Mouse (Mus musculus) MEL (cell line): Measurements from ENCODE around the gene Tecpr1. TPM values are rescaled to one million over a fixed set of nuclear protein-coding genes. Genes with fewer than 3 reads are reported as not detected.

ENCODE experiments used
- DNase-seq: peaks from one replicate; pipeline ENCODE4 v3.0.0; 2011; ENCODE audit warnings: low read depth, low spot score
- H3K27ac ChIP-seq: 2 replicates; pipeline ENCODE4 v1.5.1; 2012; ENCODE audit warnings: low read depth, mild to moderate bottlenecking, control low read depth, low read length, moderate library complexity; ENCODE audit not compliant: control insufficient read depth
- H3K27me3 ChIP-seq, 2 experiments: fragments of 150-350 bp in 1 of 2; sonication (generic) in 1 of 2; 2 replicates each; pipeline ENCODE4 v1.6.1; 2012; ENCODE audit warnings: low read length in 2 of 2, mild to moderate bottlenecking in 2 of 2, improper control_type of control experiment in 1 of 2, moderate library complexity in 1 of 2; ENCODE audit not compliant: insufficient read depth in 2 of 2, control insufficient read depth in 1 of 2
- H3K36me3 ChIP-seq, 2 experiments: 2 replicates each; pipeline ENCODE4 v1.6.1; 2012 to 2014; ENCODE audit warnings: low read length in 2 of 2, improper control_type of control experiment in 1 of 2, inconsistent platforms in 1 of 2, mild to moderate bottlenecking in 1 of 2; ENCODE audit not compliant: insufficient read depth in 2 of 2, control insufficient read depth in 1 of 2
- H3K4me1 ChIP-seq, 2 experiments: fragments of 150-350 bp in 1 of 2; sonication (generic) in 1 of 2; 2 replicates each; pipeline ENCODE4 v1.6.1; 2012; ENCODE audit warnings: low read length in 2 of 2, improper control_type of control experiment in 1 of 2, mild to moderate bottlenecking in 1 of 2; ENCODE audit not compliant: insufficient read depth in 2 of 2, control insufficient read depth in 1 of 2
- H3K4me3 ChIP-seq, 2 experiments: fragments of 150-350 bp in 1 of 2; sonication (generic) in 1 of 2; 2 replicates each; pipeline ENCODE4 v1.5.1; 2012; ENCODE audit warnings: low read depth in 2 of 2, low read length in 2 of 2, mild to moderate bottlenecking in 2 of 2, moderate library complexity in 2 of 2, control low read depth in 1 of 2, improper control_type of control experiment in 1 of 2; ENCODE audit not compliant: control insufficient read depth in 1 of 2, insufficient read depth in 1 of 2
- H3K79me2 ChIP-seq: 2 replicates; pipeline ENCODE4 v1.6.1; 2012; ENCODE audit warnings: mild to moderate bottlenecking, low read length, moderate library complexity; ENCODE audit not compliant: control insufficient read depth, poor library complexity, insufficient read depth
- H3K9ac ChIP-seq: 2 replicates; pipeline ENCODE4 v1.6.1; 2012; ENCODE audit warnings: low read depth, mild to moderate bottlenecking, control low read depth, low read length, moderate library complexity; ENCODE audit not compliant: control insufficient read depth, poor library complexity, severe bottlenecking
- H3K9me3 ChIP-seq: fragments of 150-350 bp; sonication (generic); replicated peaks from 2 replicates; pipeline ENCODE4 v1.6.1; 2012; ENCODE audit warnings: mild to moderate bottlenecking, low read length, improper control_type of control experiment, moderate library complexity; ENCODE audit not compliant: insufficient read depth
- ELF1 ChIP-seq: IDR thresholded peaks from 2 replicates; pipeline ENCODE4 v1.6.1; 2014; ENCODE audit warnings: low read depth, mild to moderate bottlenecking, inconsistent platforms, low read length, improper control_type of control experiment, moderate library complexity
- GABPA ChIP-seq: IDR thresholded peaks from 2 replicates; pipeline ENCODE4 v1.6.1; 2012; ENCODE audit warnings: low read depth, mild to moderate bottlenecking, inconsistent platforms, low read length, improper control_type of control experiment, moderate library complexity
- HCFC1 ChIP-seq: IDR thresholded peaks from 2 replicates; pipeline ENCODE4 v1.6.1; 2012; ENCODE audit warnings: low read depth, mild to moderate bottlenecking, inconsistent platforms, low read length, improper control_type of control experiment, moderate library complexity
- JUND ChIP-seq: IDR thresholded peaks from 2 replicates; pipeline ENCODE4 v1.6.1; 2011; ENCODE audit warnings: low read depth, mild to moderate bottlenecking, improper control_type of control experiment, low read length
- MAFK ChIP-seq: IDR thresholded peaks from 2 replicates; pipeline ENCODE4 v1.6.1; 2011; ENCODE audit warnings: low read depth, mild to moderate bottlenecking, low read length, improper control_type of control experiment, borderline replicate concordance
- MYB ChIP-seq: IDR thresholded peaks from 2 replicates; pipeline ENCODE4 v1.6.1; 2011; ENCODE audit warnings: mild to moderate bottlenecking, low read depth, low read length, improper control_type of control experiment
- MYC ChIP-seq: IDR thresholded peaks from 2 replicates; pipeline ENCODE4 v1.6.1; 2011; ENCODE audit warnings: low read depth, mild to moderate bottlenecking, low read length, improper control_type of control experiment, moderate library complexity
- NELFE ChIP-seq: IDR thresholded peaks from 2 replicates; pipeline ENCODE4 v1.6.1; 2011; ENCODE audit warnings: low read depth, low read length, improper control_type of control experiment
- NRF1 ChIP-seq: IDR thresholded peaks from 2 replicates; pipeline ENCODE4 v1.6.1; 2014; ENCODE audit warnings: low read depth, mild to moderate bottlenecking, inconsistent platforms, low read length, improper control_type of control experiment, moderate library complexity; ENCODE audit not compliant: poor library complexity, insufficient read depth, severe bottlenecking
- POLR2A ChIP-seq, 2 experiments: IDR thresholded peaks; 2 replicates each; pipeline ENCODE4 v1.6.1; 2011 to 2012; ENCODE audit warnings: low read length in 2 of 2, mild to moderate bottlenecking in 2 of 2, control low read depth in 1 of 2, improper control_type of control experiment in 1 of 2, low read depth in 1 of 2, moderate library complexity in 1 of 2; ENCODE audit not compliant: control insufficient read depth in 1 of 2, insufficient read depth in 1 of 2, poor library complexity in 1 of 2
- POLR2AphosphoS2 ChIP-seq: IDR thresholded peaks from 2 replicates; pipeline ENCODE4 v1.6.1; 2011; ENCODE audit warnings: low read length, improper control_type of control experiment
- TCF12 ChIP-seq: IDR thresholded peaks from 2 replicates; pipeline ENCODE4 v1.6.1; 2014; ENCODE audit warnings: low read depth, mild to moderate bottlenecking, inconsistent platforms, low read length, improper control_type of control experiment, moderate library complexity
- USF1 ChIP-seq: IDR thresholded peaks from 2 replicates; pipeline ENCODE4 v1.6.1; 2014; ENCODE audit warnings: low read depth, mild to moderate bottlenecking, inconsistent platforms, low read length, improper control_type of control experiment, moderate library complexity
- USF2 ChIP-seq, 2 experiments: IDR thresholded peaks; 2 replicates each; pipeline ENCODE4 v1.6.1; 2011 to 2012; ENCODE audit warnings: improper control_type of control experiment in 2 of 2, low read length in 2 of 2, borderline replicate concordance in 1 of 2, inconsistent platforms in 1 of 2, low read depth in 1 of 2, mild to moderate bottlenecking in 1 of 2; ENCODE audit not compliant: insufficient read depth in 1 of 2
- ZC3H11A ChIP-seq: IDR thresholded peaks from 2 replicates; pipeline ENCODE4 v1.6.1; 2012; ENCODE audit warnings: low read depth, mild to moderate bottlenecking, inconsistent platforms, low read length, improper control_type of control experiment
- ZKSCAN1 ChIP-seq: IDR thresholded peaks from 2 replicates; pipeline ENCODE4 v1.6.1; 2012; ENCODE audit warnings: low read depth, mild to moderate bottlenecking, inconsistent platforms, low read length, improper control_type of control experiment, moderate library complexity
- polyA plus RNA-seq, 2 experiments: library from polyadenylated mRNA; stranded (reverse) in 1 of 2; unstranded in 1 of 2; fragments of >175 nt in 1 of 2; fragments of >200 nt in 1 of 2; gene quantifications; 2 replicates each; pipeline versions ENCODE4 v1.2.1 to v1.2.4; 2012; ENCODE audit warnings: low replicate concordance in 2 of 2, low read depth in 1 of 2; ENCODE audit not compliant: insufficient read length in 2 of 2, insufficient read depth in 1 of 2, missing spikeins in 1 of 2
- total RNA-seq: library from RNA; depleted of rRNA; stranded (reverse); fragments of 300-350 nt; gene quantifications from 2 replicates; pipeline ENCODE4 v1.2.3, GENCODE M21; 2012

Gene Tecpr1
- total and polyA plus RNA-seq, 3 experiments = 6.2 to 9.0 TPM; not detected in 1

GRCm38 (mm10) chr5:144154528-144154927 is 68.9 kb downstream of the Tecpr1 start (continued):
- TF ChIP-seq POLR2A (IDR thresholded peaks at IDR 0.05; ENCODE audit: control insufficient read depth in 1 of 2, insufficient read depth in 1 of 2, low read depth in 1 of 2, low read length in 2 of 2, poor library complexity in 1 of 2) = no peak

GRCm38 (mm10) chr5:144151270-144151669 is 72.1 kb downstream of the Tecpr1 start:
- H3K27me3 ChIP-seq = no peaks in the 10 kb centered on the region
- H3K27ac ChIP-seq = no peak overlapping the region
- no peak overlapping the region for H3K9ac ChIP-seq
- no peak overlapping the region for H3K4me3 ChIP-seq
- H3K79me2 ChIP-seq = no peaks in the 10 kb centered on the region
- no peaks in the 10 kb centered on the region for H3K4me1 ChIP-seq
- DNase-seq = no peak
- no peak for TF ChIP-seq ZC3H11A
- no peak for TF ChIP-seq JUND
- no peak for TF ChIP-seq USF1
- TF ChIP-seq GABPA = no peak
- TF ChIP-seq MYB = no peak
- no peak for TF ChIP-seq ELF1
- no peak for TF ChIP-seq ZKSCAN1
- TF ChIP-seq TCF12 = no peak
- no peak for TF ChIP-seq NRF1
- TF ChIP-seq NELFE = no peak
- no peak for TF ChIP-seq MAFK
- TF ChIP-seq HCFC1 = no peak
- no peak for TF ChIP-seq USF2 (IDR thresholded peaks at IDR 0.05; ENCODE audit: borderline replicate concordance in 1 of 2, insufficient read depth in 1 of 2, low read depth in 1 of 2, low read length in 2 of 2)
- TF ChIP-seq POLR2A (IDR thresholded peaks at IDR 0.05; ENCODE audit: control insufficient read depth in 1 of 2, insufficient read depth in 1 of 2, low read depth in 1 of 2, low read length in 2 of 2, poor library complexity in 1 of 2) = no peak
- TF ChIP-seq, all 39 proteins: peak for 0
- Histone ChIP-seq H3K36me3 (peaks cover 0 to 8% of the 10 kb centered on the region in 2 experiments; a peak in 2 of 4 replicates), H3K9me3 (no peaks in the 10 kb centered on the region)

- no peaks in the 10 kb centered on the region for H3K4me1 ChIP-seq
- H3K4me3 ChIP-seq = no peak overlapping the region
- no peaks in the 10 kb centered on the region for H3K27me3 ChIP-seq
- peaks cover 0 to 13% of the 10 kb centered on the region in 2 experiments; a peak in 2 of 4 replicates for H3K36me3 ChIP-seq
- no peak for TF ChIP-seq TCF12
- no peak for TF ChIP-seq POLR2A (IDR thresholded peaks at IDR 0.05; ENCODE audit: control insufficient read depth in 1 of 2, insufficient read depth in 1 of 2, low read depth in 1 of 2, low read length in 2 of 2, poor library complexity in 1 of 2)
- no peak for TF ChIP-seq ZKSCAN1
- TF ChIP-seq POLR2AphosphoS2 = no peak
- no peak for TF ChIP-seq MYC
- no peak for TF ChIP-seq USF2 (IDR thresholded peaks at IDR 0.05; ENCODE audit: borderline replicate concordance in 1 of 2, insufficient read depth in 1 of 2, low read depth in 1 of 2, low read length in 2 of 2)
- no peaks in the 10 kb centered on the region for H3K9me3 ChIP-seq
- no peak overlapping the region for H3K27ac ChIP-seq
- DNase-seq = no peak
- H3K79me2 ChIP-seq = no peaks in the 10 kb centered on the region
- H3K9ac ChIP-seq = no peak overlapping the region
These were observed 73.9 kb downstream of the Tecpr1 start for GRCm38 (mm10) chr5:144149530-144149929.
